Mouse (Mus musculus) naive thymus-derived CD4-positive, alpha-beta T cell, adult 5 months (primary cell): ENCODE measurements around the gene Ppp6r3. TPM values are rescaled to one million over a fixed set of nuclear protein-coding genes. Genes with fewer than 3 reads are reported as not detected.

ENCODE experiments used
- polyA plus RNA-seq: library from polyadenylated mRNA; unstranded; fragments of 100-300 nt; shearing (Covaris generic); gene quantifications from one replicate; pipeline ENCODE4 v1.2.1, GENCODE M21; 2017

The Ppp6r3 gene
- polyA plus RNA-seq, result 89.2 TPM

GRCm38 (mm10) chr19:3575632-3576384, at the start of gene Ppp6r3:
Ppp6r3 (minus strand) TSS chr19:3575749.

DNA sequence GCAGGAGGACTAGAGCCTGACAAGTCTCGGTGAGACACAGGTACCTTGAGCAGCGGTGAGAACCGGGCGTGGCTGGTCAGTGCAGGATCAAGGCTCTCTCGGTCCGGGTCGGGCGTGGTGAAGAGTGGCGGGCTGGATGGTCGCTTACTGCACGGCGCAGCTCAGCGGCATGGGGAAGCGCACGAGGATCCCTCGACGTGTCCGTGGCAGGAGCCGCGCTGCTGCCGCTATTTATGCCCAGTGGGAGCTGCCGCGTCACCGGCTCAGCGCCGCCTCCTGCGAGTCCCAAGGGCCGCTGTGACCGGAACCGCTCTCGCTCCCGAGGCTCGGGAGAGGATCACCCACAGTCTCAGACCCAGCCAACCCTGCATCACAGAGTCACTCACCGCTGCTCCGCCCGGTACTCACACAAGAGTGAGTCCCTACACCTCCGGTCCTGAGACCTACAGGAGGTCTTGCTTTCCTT, 161.2 kb downstream of the Ppp6r3 start, which contains the start of gene Gal:
Gal (minus strand) TSS at position 277 of the 466 bp plus-strand sequence.

Other genes with a start within 250 kb of the Ppp6r3 start
- not detected for gene Tesmin, start 186.9 kb downstream of the Ppp6r3 start, polyA plus RNA-seq
- not detected for gene Gal, start 161.2 kb downstream of the Ppp6r3 start, polyA plus RNA-seq
- 0.92 TPM for gene Lrp5, start 110.8 kb upstream of the Ppp6r3 start, polyA plus RNA-seq
- gene 1810055G02Rik, start 132.5 kb upstream of the Ppp6r3 start, polyA plus RNA-seq, result 17.9 TPM
- 113 TPM for gene Kmt5b, start 191.7 kb upstream of the Ppp6r3 start, polyA plus RNA-seq